Mouse (Mus musculus) ES-E14 (cell line): ENCODE measurements around the gene Pde12. TPM values are rescaled to one million over a fixed set of nuclear protein-coding genes. Genes with fewer than 3 reads are reported as not detected.

Experiments
- DNase-seq: peaks from one replicate; pipeline ENCODE4 v3.0.0-alpha.2; 2013; ENCODE audit warnings: low read depth, low spot score
- H3K27ac ChIP-seq: 2 replicates; pipeline ENCODE4 v1.5.1; 2012; ENCODE audit warnings: low read depth, mild to moderate bottlenecking, low read length, moderate library complexity, mixed read lengths; ENCODE audit not compliant: poor library complexity, insufficient read depth, severe bottlenecking
- H3K36me3 ChIP-seq: 2 replicates; pipeline ENCODE4 v1.6.1; 2012; ENCODE audit warnings: mild to moderate bottlenecking, low read length, moderate library complexity, mixed read lengths; ENCODE audit not compliant: control insufficient read depth, poor library complexity, insufficient read depth, severe bottlenecking
- H3K4me1 ChIP-seq, 2 experiments: fragments of 150-350 bp in 1 of 2; sonication (generic) in 1 of 2; 2 replicates each; pipeline ENCODE4 v1.6.1; 2012; ENCODE audit warnings: low read length in 2 of 2, mild to moderate bottlenecking in 1 of 2, mixed read lengths in 1 of 2; ENCODE audit not compliant: control insufficient read depth in 2 of 2, insufficient read depth in 2 of 2, poor library complexity in 1 of 2
- H3K4me3 ChIP-seq, 2 experiments: fragments of 150-350 bp in 1 of 2; sonication (generic) in 1 of 2; 2 replicates each; pipeline ENCODE4 v1.5.1; 2012; ENCODE audit warnings: low read length in 2 of 2, low read depth in 1 of 2, mild to moderate bottlenecking in 1 of 2, mixed read lengths in 1 of 2; ENCODE audit not compliant: insufficient read depth in 1 of 2, poor library complexity in 1 of 2, severe bottlenecking in 1 of 2
- H3K9ac ChIP-seq: 2 replicates; pipeline ENCODE4 v1.6.1; 2012; ENCODE audit warnings: low read depth, mild to moderate bottlenecking, low read length, mixed read lengths; ENCODE audit not compliant: poor library complexity, insufficient read depth, severe bottlenecking
- H3K9me3 ChIP-seq: fragments of 150-350 bp; sonication (generic); 2 replicates; pipeline ENCODE4 v1.6.1; 2012; ENCODE audit warnings: low read depth, mild to moderate bottlenecking, low read length; ENCODE audit not compliant: control insufficient read depth, insufficient read depth
- CHD2 ChIP-seq: IDR thresholded peaks from 2 replicates; pipeline ENCODE4 v1.6.1; 2014; ENCODE audit warnings: mild to moderate bottlenecking, low read depth, low read length, inconsistent platforms
- HCFC1 ChIP-seq: IDR thresholded peaks from 2 replicates; pipeline ENCODE4 v1.6.1; 2012; ENCODE audit warnings: low read length, inconsistent platforms, borderline replicate concordance; ENCODE audit not compliant: insufficient read depth
- MAFK ChIP-seq: IDR thresholded peaks from 2 replicates; pipeline ENCODE4 v1.6.1; 2014; ENCODE audit warnings: mild to moderate bottlenecking, low read depth, low read length, inconsistent platforms; ENCODE audit not compliant: insufficient read depth
- ZC3H11A ChIP-seq: IDR thresholded peaks from 2 replicates; pipeline ENCODE4 v1.6.1; 2012; ENCODE audit warnings: low read depth, mild to moderate bottlenecking, inconsistent platforms, low read length, borderline replicate concordance
- ZNF384 ChIP-seq: IDR thresholded peaks from 2 replicates; pipeline ENCODE4 v1.6.1; 2012; ENCODE audit warnings: low read depth, low read length, inconsistent platforms
- in situ Hi-C, 2 experiments: fragments of 600-800 bp; cut with MboI; formaldehyde crosslinking; loops; one replicate each; pipeline ENCODE4 v1.15.1; 2025; ENCODE audit warnings: low sequenced_read_pairs in 2 of 2, inconsistent platforms in 1 of 2; ENCODE audit not compliant: unreplicated experiment in 2 of 2
- total RNA-seq: library from RNA; depleted of rRNA; stranded (reverse); fragments of 300-350 nt; gene quantifications from 2 replicates; pipeline ENCODE4 v1.2.3, GENCODE M21; 2012

Pde12 gene
- total RNA-seq, 1 experiment, result 12.0 TPM

- Histone ChIP-seq H3K27ac (peak overlapping the region; percentile 89), H3K9ac (peak overlapping the region; percentile 95), H3K4me1 (peaks cover 0 to 2% of the 10 kb centered on the region in 2 experiments; a peak in 1 of 4 replicates), H3K9me3 (no peaks in the 10 kb centered on the region), H3K36me3 (no peaks in the 10 kb centered on the region), H3K4me3 (peak overlapping the region; percentile 91 to 97)
- no peak for TF ChIP-seq CHD2
- TF ChIP-seq ZNF384, result no peak; the same call in 1 of the 2 replicates
- no peak for TF ChIP-seq HCFC1
- TF ChIP-seq ZC3H11A, result no peak
- no peak for TF ChIP-seq MAFK
- in situ Hi-C loops, result no loop called here
- no peak for DNase-seq
These were observed 31.0 kb downstream of the Pde12 start for GRCm38 (mm10) chr14:26638708-26639084.

GRCm38 (mm10) chr14:26637851-26638707, 31.6 kb downstream of the Pde12 start, which contains the start of gene Arf4:
Arf4 (plus strand) TSS chr14:26638074.
- DNase-seq, result peak; percentile 88
- H3K9ac ChIP-seq, result peak within 1 kb of the TSS; percentile 95
- TF ChIP-seq MAFK (no peak), HCFC1 (peak; percentile 70; the same call in 1 of the 2 replicates), ZC3H11A (no peak)
- H3K4me3 ChIP-seq, result peak within 1 kb of the TSS; percentile 91 to 97
- H3K4me1 ChIP-seq, result peaks cover 0 to 2% of the 10 kb centered on the region in 2 experiments; a peak in 1 of 4 replicates
- in situ Hi-C loops, result no loop called here
- peak within 1 kb of the TSS; percentile 89 for H3K27ac ChIP-seq
- H3K9me3 ChIP-seq, result no peaks in the 10 kb centered on the region
- H3K36me3 ChIP-seq, result no peaks in the 10 kb centered on the region

- H3K36me3 ChIP-seq, result no peaks in the 10 kb centered on the region
- TF ChIP-seq HCFC1 (no peak), CHD2 (no peak)
- no peak overlapping the region; the same call in 1 of the 2 replicates for H3K27ac ChIP-seq
- DNase-seq, result no peak
- H3K9me3 ChIP-seq, result no peaks in the 10 kb centered on the region
- in situ Hi-C loops, result no loop called here
- H3K9ac ChIP-seq, result peak overlapping the region; percentile 63; the same call in 1 of the 2 replicates
- H3K4me3 ChIP-seq, result peak overlapping the region; percentile 91 to 97
- H3K4me1 ChIP-seq, result peaks cover 0 to 2% of the 10 kb centered on the region in 2 experiments; a peak in 1 of 4 replicates
These were observed 32.4 kb downstream of the Pde12 start for GRCm38 (mm10) chr14:26637025-26637850.

GRCm38 (mm10) chr14:26626605-26627140, 43.0 kb downstream of the Pde12 start:
- in situ Hi-C loops, result no loop called here

More at GRCm38 (mm10) chr14:26626605-26627140, 43.0 kb downstream of the Pde12 start:
- Histone ChIP-seq H3K4me3 (no peak overlapping the region), H3K27ac (no peak overlapping the region), H3K9ac (no peak overlapping the region), H3K9me3 (no peaks in the 10 kb centered on the region), H3K36me3 (peaks cover 13% of the 10 kb centered on the region; the same call in 1 of the 2 replicates), H3K4me1 (no peaks in the 10 kb centered on the region)
- TF ChIP-seq CHD2 (no peak), ZNF384 (no peak), ZC3H11A (no peak), MAFK (no peak), HCFC1 (no peak)
- no peak for DNase-seq
